Mouse (Mus musculus) right cerebral cortex, postnatal 10 days (tissue): ENCODE data around the gene Glp1r.

Experiments used
- DNase-seq, 2 experiments: peaks; one replicate each; pipeline ENCODE4 v3.0.0; 2021; ENCODE audit warnings: low spot score in 2 of 2

The Glp1r gene

DNA sequence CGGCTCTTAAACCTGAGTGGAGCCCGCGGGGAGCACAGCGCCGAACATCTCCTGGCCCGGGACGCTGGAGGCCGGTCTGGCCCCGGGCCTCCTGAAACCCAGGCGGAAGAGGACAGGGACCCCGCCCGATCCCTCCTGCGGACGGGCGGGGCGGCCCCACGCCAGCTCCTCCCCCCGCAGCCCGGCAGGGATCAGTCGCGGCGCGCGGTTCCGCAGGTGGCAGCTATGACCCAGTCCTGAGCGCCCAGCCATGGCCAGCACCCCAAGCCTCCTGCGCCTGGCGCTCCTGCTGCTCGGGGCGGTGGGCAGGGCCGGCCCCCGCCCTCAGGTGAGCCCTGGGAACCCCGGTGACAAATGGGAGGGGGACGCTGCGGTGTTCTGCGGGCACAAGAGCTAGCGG is at the start of gene Glp1r:
Glp1r (plus strand) TSS at position 191 of the 400 bp plus-strand sequence.
- no peak for DNase-seq

DNA sequence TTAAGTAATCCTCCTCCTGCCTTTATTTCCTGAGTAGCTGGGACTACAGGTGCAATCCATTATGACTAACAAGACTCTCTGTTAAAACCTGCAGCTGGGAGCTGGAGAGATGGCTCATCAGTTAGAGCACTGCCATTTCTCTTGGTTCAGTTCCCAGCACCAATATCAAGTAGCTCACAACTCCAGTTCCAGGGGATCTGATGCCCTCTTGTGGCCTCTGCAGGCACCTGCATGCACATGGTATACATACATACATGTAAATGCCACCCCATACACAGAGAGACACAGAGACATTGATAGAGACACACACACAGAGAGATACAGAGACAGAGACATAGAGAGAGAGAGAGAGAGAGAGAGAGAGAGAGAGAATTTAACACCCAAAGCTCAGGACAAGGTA is 49.3 kb upstream of the Glp1r start:
- DNase-seq = no peak

GRCm38 (mm10) chr17:30857347-30857746 is 44.3 kb upstream of the Glp1r start:
- DNase-seq = no peak

GRCm38 (mm10) chr17:30858586-30859259 is 42.9 kb upstream of the Glp1r start:
- no peak for DNase-seq

- DNase-seq = no peak
Measured at GRCm38 (mm10) chr17:30859989-30860585, 41.5 kb upstream of the Glp1r start.

DNA sequence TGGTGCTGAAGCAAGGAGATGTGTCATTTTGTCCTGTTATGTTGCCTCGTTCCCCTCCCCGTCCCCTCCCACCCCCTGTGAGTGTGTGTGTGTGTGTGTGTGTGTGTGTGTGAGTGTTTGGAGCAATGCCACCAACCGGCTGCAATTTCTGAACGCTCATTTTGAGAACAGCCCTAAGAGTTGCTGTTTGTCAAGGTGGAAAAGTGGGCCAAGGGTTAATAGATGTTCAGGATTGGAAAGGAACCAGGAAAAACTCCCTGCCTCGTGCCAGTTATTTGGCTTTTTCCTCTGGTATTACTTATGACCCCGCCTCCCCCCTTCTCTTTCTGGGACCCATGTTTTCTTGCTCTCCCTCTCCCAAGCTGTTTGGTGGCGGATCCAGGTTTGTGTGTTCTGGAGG is 41.0 kb upstream of the Glp1r start:
- DNase-seq = no peak

GRCm38 (mm10) chr17:30866281-30866680 is 35.3 kb upstream of the Glp1r start:
- peak; percentile 49 to 59 for DNase-seq

- DNase-seq = peak in 1 of 2 experiments; percentile 46
Measured at GRCm38 (mm10) chr17:30866966-30867365, 34.7 kb upstream of the Glp1r start.

- no peak for DNase-seq
Measured at GRCm38 (mm10) chr17:30871040-30871439, 30.6 kb upstream of the Glp1r start.

GRCm38 (mm10) chr17:30874276-30874675 is 27.3 kb upstream of the Glp1r start:
- no peak for DNase-seq

DNA sequence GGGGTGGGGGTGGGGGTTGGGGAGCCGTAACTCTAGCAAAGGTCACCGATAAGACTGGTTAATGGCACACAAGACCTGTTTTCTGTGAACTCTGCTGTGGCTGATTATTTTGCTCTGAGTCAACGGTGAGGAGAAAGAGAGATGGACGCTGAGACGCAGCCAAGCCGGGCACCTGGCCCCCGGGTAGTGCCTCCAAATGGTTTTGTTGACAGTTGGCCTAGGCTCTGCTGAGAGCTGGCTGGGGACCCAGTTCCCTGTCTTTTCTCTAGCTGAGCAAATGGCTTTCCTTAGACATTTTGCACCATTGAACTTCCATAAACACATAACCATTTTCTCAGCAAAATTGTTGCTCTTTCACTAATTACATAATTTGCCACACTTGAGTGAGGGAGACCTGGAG is 24.2 kb upstream of the Glp1r start:
- DNase-seq = no peak

- DNase-seq = peak in 1 of 2 experiments; percentile 11
Measured at GRCm38 (mm10) chr17:30878626-30879025, 23.0 kb upstream of the Glp1r start.

GRCm38 (mm10) chr17:30880391-30880790 is 21.2 kb upstream of the Glp1r start:
- DNase-seq = no peak

DNA sequence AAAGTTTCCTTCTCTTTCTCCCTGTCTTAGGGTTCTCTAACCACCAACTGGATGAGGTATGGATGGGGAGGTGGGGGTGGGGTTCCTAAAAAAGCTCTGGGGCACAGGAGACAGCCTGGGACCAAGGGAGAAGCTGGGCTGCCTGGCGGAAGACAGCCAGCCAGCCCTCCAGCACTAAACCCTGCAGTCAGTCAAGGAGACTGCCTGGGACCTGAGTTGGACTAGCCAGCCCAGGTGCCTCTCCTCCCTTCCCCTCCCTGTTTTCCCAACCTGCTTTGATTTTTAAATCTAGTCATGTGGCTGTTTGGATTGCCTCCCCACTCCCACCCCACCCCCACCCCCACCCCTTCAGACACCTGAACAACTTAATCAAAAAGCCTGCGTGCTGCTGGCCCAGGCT is 20.6 kb upstream of the Glp1r start:
- no peak for DNase-seq

- DNase-seq = no peak
Measured at GRCm38 (mm10) chr17:30882206-30882605, 19.4 kb upstream of the Glp1r start.

GRCm38 (mm10) chr17:30883534-30883933 is 18.1 kb upstream of the Glp1r start:
- DNase-seq = no peak

- no peak for DNase-seq
Measured at GRCm38 (mm10) chr17:30892086-30892485, 9.5 kb upstream of the Glp1r start.

DNA sequence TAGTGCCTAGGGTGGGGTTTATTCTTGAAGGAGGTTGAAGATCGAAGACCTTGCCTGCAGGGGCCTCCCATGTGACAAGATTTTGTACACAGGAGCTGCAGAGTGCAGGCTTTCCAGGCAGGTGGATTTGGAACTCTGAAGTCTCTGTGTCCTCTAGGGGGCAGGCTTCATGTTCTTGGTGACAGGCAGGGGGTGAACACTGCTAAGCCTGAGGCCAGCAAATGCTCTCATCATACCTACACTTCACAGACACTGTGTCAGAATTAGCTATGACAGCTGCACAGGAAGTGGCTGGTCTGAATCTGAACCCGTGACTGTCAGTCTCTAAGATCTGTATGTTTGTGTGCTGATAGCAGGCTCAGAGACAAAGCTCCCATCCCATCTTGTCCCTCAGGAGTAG is 8.9 kb upstream of the Glp1r start:
- no peak for DNase-seq

DNA sequence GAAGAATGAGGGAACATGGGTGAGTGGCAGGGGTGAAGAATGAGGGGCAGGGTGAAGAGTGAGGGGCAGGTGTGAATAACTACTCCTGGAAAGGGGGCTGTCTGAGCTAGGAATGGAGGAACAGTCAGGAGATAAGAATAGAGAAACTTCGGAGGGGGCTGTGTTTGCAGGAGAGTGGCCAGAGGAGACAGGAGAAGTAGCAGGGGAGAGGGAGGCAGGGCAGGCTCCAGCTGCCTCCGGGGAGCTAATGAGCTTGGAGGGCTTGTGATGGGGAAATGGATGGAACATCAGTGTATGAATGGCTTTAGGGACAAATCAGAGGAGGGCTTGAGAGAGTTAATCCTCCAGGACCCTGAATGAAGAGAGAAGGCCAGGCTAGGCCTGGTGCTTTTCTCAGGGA is 4.5 kb upstream of the Glp1r start:
- DNase-seq = no peak

GRCm38 (mm10) chr17:30904096-30904495 is 2.5 kb downstream of the Glp1r start:
- no peak for DNase-seq

- DNase-seq = no peak
Measured at GRCm38 (mm10) chr17:30907577-30907976, 6.0 kb downstream of the Glp1r start.

GRCm38 (mm10) chr17:30910866-30911731 is 9.5 kb downstream of the Glp1r start:
- peak in 1 of 2 experiments; percentile 51 for DNase-seq

- no peak for DNase-seq
Measured at GRCm38 (mm10) chr17:30911732-30912088, 10.1 kb downstream of the Glp1r start.
